Mouse (Mus musculus) kidney, embryonic 14.5 days (tissue): ENCODE measurements around the gene Cux2. TPM values are rescaled to one million over a fixed set of nuclear protein-coding genes. Genes with fewer than 3 reads are reported as not detected.

Experiments
- ATAC-seq: fragments of 200-750 bp; cut with Nextera tagmentation; 2 replicates; pipeline ENCODE4 v1.8.0; 2017; ENCODE audit warnings: moderate number of reproducible peaks, mild to moderate bottlenecking, moderate TSS enrichment, moderate library complexity; ENCODE audit not compliant: low FRiP score, low TSS enrichment
- H3K27ac ChIP-seq: fragments of 300-500 bp; sonication (generic); 2 replicates; pipeline ENCODE4 v1.5.1; 2014; ENCODE audit warnings: low read depth, mild to moderate bottlenecking, low read length, moderate library complexity, mixed read lengths
- H3K27me3 ChIP-seq: fragments of 300-500 bp; sonication (generic); 2 replicates; pipeline ENCODE4 v1.6.1; 2014; ENCODE audit warnings: mild to moderate bottlenecking, low read length; ENCODE audit not compliant: control insufficient read depth, insufficient read depth
- H3K36me3 ChIP-seq: fragments of 300-500 bp; sonication (generic); 2 replicates; pipeline ENCODE4 v1.6.1; 2014; ENCODE audit warnings: low read length, mixed read lengths; ENCODE audit not compliant: control insufficient read depth, insufficient read depth
- H3K4me1 ChIP-seq: fragments of 300-500 bp; sonication (generic); 2 replicates; pipeline ENCODE4 v1.6.1; 2014; ENCODE audit warnings: low read length, mixed read lengths; ENCODE audit not compliant: control insufficient read depth, insufficient read depth
- H3K4me2 ChIP-seq: fragments of 300-500 bp; sonication (generic); replicated peaks from 2 replicates; pipeline ENCODE4 v1.6.1; 2014; ENCODE audit warnings: low read depth, mild to moderate bottlenecking, low read length
- H3K4me3 ChIP-seq: fragments of 300-500 bp; sonication (generic); 2 replicates; pipeline ENCODE4 v1.5.1; 2014; ENCODE audit warnings: mild to moderate bottlenecking, low read length
- H3K9ac ChIP-seq: fragments of 300-500 bp; sonication (generic); 2 replicates; pipeline ENCODE4 v1.6.1; 2014; ENCODE audit warnings: low read depth, mild to moderate bottlenecking, low read length, moderate library complexity
- H3K9me3 ChIP-seq: fragments of 300-500 bp; sonication (generic); 2 replicates; pipeline ENCODE4 v1.6.1; 2016; ENCODE audit warnings: low read length; ENCODE audit not compliant: control insufficient read depth
- WGBS: fragments of 180-500 bp; shearing (Covaris S2); extraction: QIAGEN DNeasy Blood & Tissue Kit; methylation state at CpG from one replicate; pipeline ENCODE4 v1.1.7; 2014; 5-methylcytosine and 5-hydroxymethylcytosine counted together
- polyA plus RNA-seq: library from polyadenylated mRNA; unstranded; fragments of >200 nt; fragmentation: Nextera tagmentation; extraction: Ambion mirVana; gene quantifications from 2 replicates; pipeline ENCODE4 v1.2.1, GENCODE M21; 2014

Gene Cux2
- polyA plus RNA-seq, result 12.9 and 15.1 TPM in 2 replicates

GRCm38 (mm10) chr5:122050017-122050831 is at the start of gene Cux2:
TSS of gene Cux2 (minus strand) at chr5:122050102.
- Histone ChIP-seq H3K9ac (peak within 1 kb of the TSS; percentile 77), H3K36me3 (no peaks in the 10 kb centered on the region), H3K27me3 (peaks cover 8% of the 10 kb centered on the region; the same call in 1 of the 2 replicates), H3K4me3 (peak within 1 kb of the TSS; percentile 90), H3K4me1 (peaks cover 26% of the 10 kb centered on the region), H3K4me2 (peak within 1 kb of the TSS; percentile 80), H3K27ac (peak within 1 kb of the TSS; percentile 82), H3K9me3 (no peaks in the 10 kb centered on the region)
- under 1% methylated on average over 89 of the region's 90 CpGs for whole genome bisulfite sequencing
- ATAC-seq, result peak; percentile 85

- 0 out of 2 replicates have a peak, but pooled peaks cover 4% of the 10 kb centered on the region for H3K4me1 ChIP-seq
- H3K4me3 ChIP-seq, result no peak overlapping the region
- H3K27ac ChIP-seq, result no peak overlapping the region
- no peaks in the 10 kb centered on the region for H3K27me3 ChIP-seq
- H3K9me3 ChIP-seq, result no peaks in the 10 kb centered on the region
- H3K9ac ChIP-seq, result no peak overlapping the region
- no peak overlapping the region for H3K4me2 ChIP-seq
- 88% methylated on average over 10 of the region's 10 CpGs for WGBS
- ATAC-seq, result no peak
- H3K36me3 ChIP-seq, result no peaks in the 10 kb centered on the region
Measured at GRCm38 (mm10) chr5:122094439-122094838, 44.5 kb upstream of the Cux2 start.

- no peak overlapping the region for H3K4me3 ChIP-seq
- H3K27ac ChIP-seq, result no peak overlapping the region
- no peak overlapping the region for H3K9ac ChIP-seq
- H3K4me2 ChIP-seq, result no peak overlapping the region
- ATAC-seq, result no peak
- no peaks in the 10 kb centered on the region for H3K27me3 ChIP-seq
- H3K36me3 ChIP-seq, result no peaks in the 10 kb centered on the region
- WGBS, result 68% methylated on average over 14 of the region's 14 CpGs
- no peaks in the 10 kb centered on the region for H3K9me3 ChIP-seq
- H3K4me1 ChIP-seq, result 0 out of 2 replicates have a peak, but pooled peaks cover 4% of the 10 kb centered on the region
Measured at GRCm38 (mm10) chr5:122093734-122094133, 43.8 kb upstream of the Cux2 start.

GRCm38 (mm10) chr5:122092794-122093193 is 42.9 kb upstream of the Cux2 start:
- H3K4me3 ChIP-seq, result no peak overlapping the region
- H3K4me2 ChIP-seq, result no peak overlapping the region
- H3K9ac ChIP-seq, result no peak overlapping the region
- no peaks in the 10 kb centered on the region for H3K36me3 ChIP-seq
- no peak for ATAC-seq
- H3K27ac ChIP-seq, result no peak overlapping the region
- 49% methylated on average over 11 of the region's 11 CpGs for WGBS
- H3K9me3 ChIP-seq, result no peaks in the 10 kb centered on the region
- no peaks in the 10 kb centered on the region for H3K27me3 ChIP-seq
- 0 out of 2 replicates have a peak, but pooled peaks cover 4% of the 10 kb centered on the region for H3K4me1 ChIP-seq

GRCm38 (mm10) chr5:122091070-122091469 is 41.2 kb upstream of the Cux2 start:
- Histone ChIP-seq H3K4me2 (no peak overlapping the region), H3K4me1 (0 out of 2 replicates have a peak, but pooled peaks cover 4% of the 10 kb centered on the region), H3K27me3 (no peaks in the 10 kb centered on the region), H3K4me3 (no peak overlapping the region), H3K9ac (no peak overlapping the region), H3K36me3 (no peaks in the 10 kb centered on the region), H3K9me3 (no peaks in the 10 kb centered on the region), H3K27ac (no peak overlapping the region)
- ATAC-seq, result peak; percentile 58
- WGBS, result 11% methylated on average over 15 of the region's 15 CpGs

- no peaks in the 10 kb centered on the region for H3K9me3 ChIP-seq
- WGBS, result 85% methylated on average over 8 of the region's 8 CpGs
Measured at GRCm38 (mm10) chr5:122089664-122090063, 39.8 kb upstream of the Cux2 start.

GRCm38 (mm10) chr5:122088917-122089316 is 39.0 kb upstream of the Cux2 start:
- Histone ChIP-seq H3K9me3 (no peaks in the 10 kb centered on the region), H3K36me3 (no peaks in the 10 kb centered on the region), H3K4me1 (0 out of 2 replicates have a peak, but pooled peaks cover 4% of the 10 kb centered on the region), H3K27me3 (no peaks in the 10 kb centered on the region), H3K9ac (no peak overlapping the region), H3K4me2 (no peak overlapping the region), H3K4me3 (no peak overlapping the region), H3K27ac (no peak overlapping the region)
- ATAC-seq, result peak; percentile 82
- WGBS, result 2% methylated on average over 5 of the region's 5 CpGs

More at GRCm38 (mm10) chr5:122089664-122090063, 39.8 kb upstream of the Cux2 start:
- Histone ChIP-seq H3K27ac (no peak overlapping the region), H3K36me3 (no peaks in the 10 kb centered on the region), H3K4me1 (0 out of 2 replicates have a peak, but pooled peaks cover 4% of the 10 kb centered on the region), H3K9ac (no peak overlapping the region), H3K4me2 (no peak overlapping the region), H3K27me3 (no peaks in the 10 kb centered on the region), H3K4me3 (no peak overlapping the region)
- no peak for ATAC-seq

- no peaks in the 10 kb centered on the region for H3K36me3 ChIP-seq
- H3K4me3 ChIP-seq, result no peak overlapping the region
- no peak for ATAC-seq
- H3K4me2 ChIP-seq, result no peak overlapping the region
- 73% methylated on average over 3 of the region's 3 CpGs for WGBS
- no peak overlapping the region for H3K9ac ChIP-seq
- no peaks in the 10 kb centered on the region for H3K9me3 ChIP-seq
- H3K4me1 ChIP-seq, result 0 out of 2 replicates have a peak, but pooled peaks cover under 1% of the 10 kb centered on the region
- no peaks in the 10 kb centered on the region for H3K27me3 ChIP-seq
- H3K27ac ChIP-seq, result no peak overlapping the region
Measured at GRCm38 (mm10) chr5:122086121-122086520, 36.2 kb upstream of the Cux2 start.

- WGBS, result 79% methylated on average over 7 of the region's 7 CpGs
- ATAC-seq, result no peak
- Histone ChIP-seq H3K36me3 (no peaks in the 10 kb centered on the region), H3K27me3 (no peaks in the 10 kb centered on the region), H3K4me1 (0 out of 2 replicates have a peak, but pooled peaks cover 3% of the 10 kb centered on the region), H3K9me3 (no peaks in the 10 kb centered on the region), H3K4me2 (no peak overlapping the region), H3K9ac (no peak overlapping the region), H3K27ac (no peak overlapping the region), H3K4me3 (no peak overlapping the region)
Measured at GRCm38 (mm10) chr5:122085291-122085690, 35.4 kb upstream of the Cux2 start.
